Mouse (Mus musculus) 3134 (cell line): ENCODE measurements at regions not wholly inside any gene's neighbourhood (a gene's known extent, or its start where the extent isn't known, plus 50 kb on each side); places are given as distances from the start of the nearest gene placed in this dataset.

Experiments used
- DNase-seq: peaks from one replicate; pipeline ENCODE4 v3.0.0-alpha.2; 2011; ENCODE audit warnings: low spot score; ENCODE audit not compliant: insufficient read length; ENCODE audit errors: extremely low read depth

DNA sequence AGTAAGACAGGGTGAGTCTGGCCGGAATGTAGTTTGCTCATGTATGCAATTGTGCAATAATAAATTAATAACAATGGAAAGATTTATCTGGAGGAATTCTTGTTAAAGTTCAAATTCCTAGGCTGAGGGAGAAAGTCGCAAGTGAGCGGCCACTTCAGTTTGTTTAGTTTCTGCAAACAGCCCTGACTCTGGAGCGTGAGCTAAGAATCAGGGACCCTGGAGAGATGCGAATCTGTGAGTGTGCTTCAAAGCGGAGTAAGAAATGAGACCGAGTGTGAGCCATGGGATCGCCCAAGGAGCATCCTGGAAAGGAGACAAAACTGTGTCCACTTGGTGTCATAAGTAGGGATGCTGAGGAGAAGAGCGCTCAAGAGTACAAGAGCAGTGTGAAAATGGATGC is 104.2 kb upstream of the Lrig3 start:
- DNase-seq, result no peak

DNA sequence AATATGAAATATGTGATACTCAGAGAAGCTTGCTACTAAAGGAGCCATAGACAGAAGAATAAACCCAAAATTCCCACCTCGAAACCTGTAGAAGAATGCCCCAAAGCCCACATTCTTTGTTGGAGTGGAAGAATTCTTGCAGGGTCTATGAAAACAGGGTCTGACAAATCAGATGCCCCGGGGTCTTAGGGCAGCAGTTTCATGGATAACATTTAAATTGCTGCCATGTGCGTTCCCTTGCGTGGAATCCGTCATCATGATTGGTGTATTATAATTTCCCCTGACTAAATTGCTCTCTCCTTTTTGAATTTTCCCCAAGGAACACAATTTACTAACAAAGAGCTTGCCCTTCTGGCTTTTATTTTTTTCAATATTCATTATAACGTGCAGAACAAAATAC is 99.6 kb upstream of the Lrig3 start:
- DNase-seq, result no peak

DNA sequence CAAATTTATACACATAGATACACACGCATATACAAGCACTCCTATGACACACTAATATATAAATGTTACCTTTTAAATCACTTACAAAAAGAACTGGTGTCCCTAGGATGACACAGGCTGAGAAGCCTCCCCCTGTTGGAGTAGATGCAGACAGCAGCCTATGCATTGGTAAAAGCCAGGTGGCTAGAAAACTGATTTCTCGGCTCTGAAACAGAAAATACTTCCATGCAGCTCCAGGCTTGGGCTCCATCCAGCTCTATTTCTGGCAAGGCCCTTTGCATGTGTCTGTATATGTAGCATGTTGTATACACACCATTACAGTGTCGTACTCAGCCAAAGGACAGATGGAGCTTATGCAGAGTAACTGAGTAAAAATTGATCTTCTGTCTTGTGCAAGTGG is 81.4 kb upstream of the Lrig3 start:
- no peak for DNase-seq

DNA sequence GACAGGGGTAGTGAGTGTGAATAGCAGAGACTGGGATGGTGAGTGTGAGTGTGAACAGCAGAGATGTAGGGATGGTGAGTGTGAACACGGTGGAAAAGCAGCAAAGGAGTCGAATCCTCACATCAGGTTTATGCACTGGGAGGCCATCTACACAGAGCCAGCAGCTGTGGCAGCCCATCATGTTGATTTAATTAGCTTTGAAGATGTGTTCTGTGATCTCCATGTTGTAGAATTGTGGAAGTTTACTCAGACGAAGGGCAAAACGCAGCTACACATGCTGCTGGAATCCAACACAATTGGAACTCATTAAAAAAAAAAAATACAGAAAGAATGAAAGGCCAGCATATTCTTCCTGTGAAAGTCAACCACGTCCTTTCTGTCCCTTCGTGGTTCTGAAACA is 80.2 kb upstream of the Lrig3 start:
- DNase-seq, result no peak

DNA sequence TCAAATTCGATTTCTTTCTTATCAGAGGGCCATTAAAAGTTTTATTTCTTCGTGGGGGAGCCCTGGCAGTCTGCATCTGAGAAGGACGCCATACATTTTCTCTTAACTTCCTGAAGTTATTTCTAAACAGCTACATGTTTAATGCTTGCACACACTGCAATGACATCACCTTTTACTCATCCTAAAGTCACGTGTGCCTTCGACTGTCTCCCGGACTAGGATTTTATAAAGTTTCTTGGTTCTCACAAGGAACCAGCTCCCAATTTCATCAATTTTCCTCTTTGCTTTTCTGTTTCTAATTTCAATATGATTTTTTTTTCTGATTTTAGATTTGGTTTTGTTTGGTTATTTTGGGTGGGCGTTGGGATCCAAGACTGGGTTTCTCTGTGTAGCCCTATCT is 73.8 kb upstream of the Lrig3 start:
- DNase-seq, result no peak

DNA sequence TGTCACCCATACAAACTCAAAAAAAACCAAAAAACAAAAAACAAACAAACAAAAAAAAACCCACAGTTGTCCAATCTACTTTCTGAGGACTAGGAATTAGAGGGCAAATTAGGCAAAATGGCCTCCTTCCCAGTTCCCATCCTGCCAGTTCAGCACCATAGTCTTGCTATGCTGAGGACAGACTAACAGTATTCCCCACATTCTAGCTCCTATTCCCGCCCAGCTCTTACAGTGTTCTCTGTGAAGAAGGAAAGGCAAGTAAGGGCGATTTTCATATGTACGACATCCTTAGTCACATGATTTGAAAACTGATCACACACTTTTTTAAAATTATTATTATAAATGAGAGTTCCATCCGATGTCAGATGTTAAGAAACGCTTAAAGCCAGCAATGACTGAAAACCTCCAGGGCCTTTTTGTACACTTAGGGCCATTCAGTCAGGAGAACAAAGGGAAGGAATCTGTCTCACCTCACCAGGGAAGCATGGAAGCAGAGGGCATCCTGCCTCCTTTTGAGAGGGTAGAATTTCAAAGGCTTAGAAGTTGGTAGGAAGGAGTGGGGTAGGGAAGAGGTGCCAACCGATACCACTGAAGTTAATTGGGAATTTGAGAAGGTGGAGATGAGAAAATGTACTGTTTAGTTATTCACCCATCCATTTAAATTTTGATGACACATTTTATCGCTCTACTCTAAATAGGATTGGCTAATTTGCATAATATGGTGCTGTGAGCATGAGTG is 70.1 kb upstream of the Lrig3 start:
- no peak for DNase-seq

DNA sequence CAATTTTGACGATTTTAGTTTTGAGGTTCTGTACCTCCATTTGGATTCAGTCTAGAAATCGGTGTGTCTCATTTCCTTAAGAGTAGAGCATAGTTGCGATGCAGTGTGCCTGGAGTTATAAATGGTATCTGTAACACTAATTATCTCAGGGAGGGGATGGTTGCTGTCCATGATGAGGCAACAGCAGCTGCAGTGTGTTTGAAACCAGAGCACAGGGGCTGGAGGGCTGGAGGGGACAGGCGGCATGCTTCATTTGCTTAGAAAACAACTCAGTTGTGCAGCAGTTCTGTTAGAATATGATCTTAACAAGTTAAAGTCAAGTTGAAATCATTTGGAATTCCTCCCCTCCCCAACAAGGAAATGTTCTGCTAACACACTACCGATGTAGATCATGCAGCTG is 69.3 kb upstream of the Lrig3 start:
- no peak for DNase-seq

DNA sequence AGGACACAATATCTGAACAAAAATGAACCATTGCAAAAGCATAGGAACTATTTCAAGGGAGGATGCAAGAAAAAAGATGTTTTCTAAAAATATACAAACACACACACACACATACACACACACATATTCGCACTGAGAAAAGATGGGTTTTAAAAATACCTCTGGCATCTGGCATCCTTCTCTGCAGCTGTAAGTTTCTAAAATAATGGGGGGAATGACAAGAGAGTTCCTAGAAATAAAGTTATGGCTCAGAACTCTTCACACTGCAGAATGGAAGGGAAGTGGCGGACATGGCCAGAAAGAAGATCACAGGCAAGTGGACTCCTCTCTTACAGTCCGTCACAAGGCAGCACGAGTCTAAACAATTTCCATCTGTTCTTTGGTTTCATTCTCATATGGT is 66.5 kb upstream of the Lrig3 start:
- no peak for DNase-seq

DNA sequence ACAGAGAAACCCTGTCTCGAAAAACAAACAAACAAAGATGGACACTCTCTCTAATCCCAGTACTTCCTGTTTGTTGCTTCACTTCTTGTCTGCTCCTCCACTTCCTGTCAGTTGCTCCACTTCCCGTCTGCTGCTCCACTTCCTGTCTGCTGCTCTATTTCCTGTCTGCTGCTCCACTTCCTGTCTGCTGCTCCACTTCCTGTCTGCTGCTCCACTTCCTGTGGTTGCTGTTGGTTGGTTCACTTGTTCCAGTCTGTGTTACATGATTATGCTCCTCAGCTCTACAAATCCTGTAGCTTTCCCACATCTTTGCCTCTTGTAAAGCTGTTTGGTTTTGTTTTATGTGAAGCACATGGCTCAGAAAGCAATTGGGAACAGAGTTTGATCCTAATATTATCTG is 65.4 kb upstream of the Lrig3 start:
- DNase-seq, result peak; percentile 54

DNA sequence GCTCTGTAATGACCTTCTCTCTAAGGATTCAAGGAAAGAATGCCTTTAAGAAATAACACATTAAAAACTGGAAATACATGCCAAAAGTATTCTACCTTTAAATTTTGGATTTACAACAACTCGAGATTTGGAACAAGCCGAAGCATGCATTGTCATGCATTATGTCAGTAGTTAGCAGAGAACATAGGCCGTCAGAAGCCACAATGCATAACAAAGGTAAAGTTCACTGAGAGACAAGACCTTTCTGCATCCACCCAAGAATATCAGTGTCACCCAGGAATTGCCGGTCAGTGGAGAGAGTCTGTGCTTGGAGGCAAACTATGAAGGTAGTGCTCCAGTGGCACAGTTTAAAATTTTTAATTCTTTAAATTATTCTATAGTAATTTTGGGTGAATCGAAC is 63.3 kb upstream of the Lrig3 start:
- no peak for DNase-seq

DNA sequence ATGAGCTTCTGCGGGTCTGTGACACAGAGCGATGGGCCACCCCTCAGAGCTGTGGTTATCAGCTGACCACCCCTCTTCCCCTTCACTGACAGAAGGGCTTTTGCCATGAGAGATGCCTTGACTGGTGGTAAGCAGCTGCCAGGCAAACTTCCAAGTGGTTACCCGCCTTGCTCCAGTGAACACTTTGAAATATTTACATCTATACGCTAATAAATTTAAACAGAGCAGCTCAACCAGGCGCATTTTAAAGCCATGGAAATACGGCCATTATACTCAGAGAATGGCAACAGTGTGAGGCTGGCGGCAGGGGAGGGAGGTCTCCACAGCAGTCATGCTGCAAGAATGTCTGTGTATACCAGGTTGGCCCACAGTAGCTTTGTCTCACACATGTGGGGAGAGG is 53.8 kb upstream of the Lrig3 start:
- no peak for DNase-seq
